ENCODE assay signal across 25 mouse cellular contexts in genomic region chr14:68922035-68922434, GRCm38 (mm10).
DNase-seq lines count a peak whose midpoint lies in the region; ATAC-seq and TF ChIP-seq lines count a peak whose summit lies in the region.
"Had no signal": no experiment of that assay in that cellular context is flagged by ENCODE, and none has a peak within 500 bp of the region (broad histone marks: within the 10 kb centered on the region; RNA-seq: fewer than 3 reads in every experiment).

No protein-coding gene starts in this region.

- WGBS in neural tube, embryonic 15.5 days: 40% methylated on average over 2 of the region's 2 CpGs
- 58% methylated on average over 2 of the region's 2 CpGs for WGBS in hindbrain, embryonic 11.5 days
- 15% methylated on average over 2 of the region's 2 CpGs for WGBS in thymus, adult 2 months

- 0 out of 2 replicates have a peak overlapping the region, but pooled peaks have one; percentile 15 for H3K27ac ChIP-seq in neural tube, embryonic 15.5 days (replicated peaks)
- H3K27ac ChIP-seq in hindbrain, embryonic 11.5 days (ENCODE audit: low read depth, low read length): no peak overlapping the region
- H3K27ac ChIP-seq in thymus, adult 2 months (ENCODE audit: control insufficient read depth, insufficient read depth, low read length): no peak overlapping the region
- H3K27ac ChIP-seq: forebrain, embryonic 10.5 days; gastrocnemius, adult 2 months; heart, embryonic 15.5 days; hindbrain, embryonic 12.5 days had no signal

- ATAC-seq in neural tube, embryonic 15.5 days (ENCODE audit: low FRiP score): no peak
- ATAC-seq in hematopoietic stem cell, adult 5-6 weeks (replicated peaks in 1 of 2; ENCODE audit: insufficient read depth in 1 of 2, low FRiP score in 2 of 2, low TSS enrichment in 1 of 2, low read depth in 1 of 2, poor library complexity in 2 of 2, severe bottlenecking in 2 of 2): peak; percentile 66 to 74
- ATAC-seq in hindbrain, embryonic 11.5 days (ENCODE audit: low FRiP score): no peak
- ATAC-seq: Patski had no signal

- H3K36me3 ChIP-seq in neural tube, embryonic 15.5 days: no peaks in the 10 kb centered on the region
- H3K36me3 ChIP-seq in hindbrain, embryonic 11.5 days (ENCODE audit: control insufficient read depth, insufficient read depth, low read length): no peaks in the 10 kb centered on the region
- H3K36me3 ChIP-seq in thymus, adult 2 months (ENCODE audit: control insufficient read depth, insufficient read depth, low read length): no peaks in the 10 kb centered on the region
- H3K36me3 ChIP-seq: forebrain, embryonic 10.5 days; G1E; heart, embryonic 12.5 days; heart, embryonic 15.5 days; hindbrain, embryonic 12.5 days; hindbrain, embryonic 15.5 days had no signal

- peaks cover 14% of the 10 kb centered on the region for H3K4me1 ChIP-seq in neural tube, embryonic 15.5 days
- H3K4me1 ChIP-seq in hindbrain, embryonic 11.5 days (replicated peaks; ENCODE audit: control insufficient read depth, insufficient read depth, low read length): no peaks in the 10 kb centered on the region
- H3K4me1 ChIP-seq in thymus, adult 2 months (replicated peaks; ENCODE audit: control insufficient read depth, insufficient read depth, low read length): no peaks in the 10 kb centered on the region

- no peak for DNase-seq in neural tube, embryonic 10.5 days (ENCODE audit: extremely low spot score, low spot score)
- DNase-seq in B cell, adult 2 months: peak; percentile 12 to 13
- no peak for DNase-seq in hindbrain, embryonic 11.5 days (ENCODE audit: low spot score)
- DNase-seq in thymus, adult 2 months: no peak
- DNase-seq in gastrocnemius, postnatal 10 days: no peak
- DNase-seq: adrenal gland, postnatal 10 days; adrenal gland, postnatal 36 days; cerebellum, adult 18-20 months; cerebellum, adult 9-10 months; cerebellum, postnatal 14 days; gastrocnemius, adult 2 months; gastrocnemius, postnatal 25 days; heart, adult 18-20 months; heart, postnatal 10 days; heart, postnatal 36 days had no signal

- TF ChIP-seq POLR2A in thymus, adult 2 months (IDR thresholded peaks at IDR 0.05; ENCODE audit: control insufficient read depth, extremely low read depth, insufficient read depth, low read length, poor library complexity): no peak

- no peaks in the 10 kb centered on the region for H3K9me3 ChIP-seq in neural tube, embryonic 15.5 days (replicated peaks)
- no peaks in the 10 kb centered on the region for H3K9me3 ChIP-seq in hindbrain, embryonic 11.5 days (ENCODE audit: control insufficient read depth, low read length)
- H3K9me3 ChIP-seq: forebrain, embryonic 10.5 days; forebrain, embryonic 13.5 days; heart, embryonic 12.5 days; heart, embryonic 15.5 days; hindbrain, embryonic 12.5 days; hindbrain, embryonic 15.5 days had no signal

- no peak overlapping the region for H3K9ac ChIP-seq in neural tube, embryonic 15.5 days (replicated peaks)
- H3K9ac ChIP-seq in hindbrain, embryonic 11.5 days (ENCODE audit: low read depth, low read length): no peak overlapping the region
- H3K9ac ChIP-seq: forebrain, embryonic 13.5 days; heart, embryonic 12.5 days; heart, embryonic 15.5 days; hindbrain, embryonic 12.5 days; hindbrain, embryonic 15.5 days had no signal

- no peak for TF ChIP-seq CTCF in thymus, adult 2 months (IDR thresholded peaks at IDR 0.05; ENCODE audit: borderline replicate concordance, control insufficient read depth, extremely low read depth, insufficient read depth, low read length, poor library complexity)

- no peak overlapping the region for H3K4me2 ChIP-seq in neural tube, embryonic 15.5 days
- H3K4me2 ChIP-seq in hindbrain, embryonic 11.5 days (replicated peaks; ENCODE audit: low read depth, low read length): no peak overlapping the region
- H3K4me2 ChIP-seq: forebrain, embryonic 13.5 days; heart, embryonic 12.5 days; heart, embryonic 15.5 days; hindbrain, embryonic 12.5 days; hindbrain, embryonic 15.5 days had no signal

- no peaks in the 10 kb centered on the region for H3K27me3 ChIP-seq in neural tube, embryonic 15.5 days (replicated peaks)
- H3K27me3 ChIP-seq in hindbrain, embryonic 11.5 days (ENCODE audit: control insufficient read depth, insufficient read depth, low read length): no peaks in the 10 kb centered on the region
- no peaks in the 10 kb centered on the region for H3K27me3 ChIP-seq in thymus, adult 2 months (ENCODE audit: control insufficient read depth, insufficient read depth, low read length)
- H3K27me3 ChIP-seq: forebrain, embryonic 13.5 days; heart, embryonic 12.5 days; heart, embryonic 15.5 days; hindbrain, embryonic 12.5 days; hindbrain, embryonic 15.5 days; Patski had no signal

- H3K4me3 ChIP-seq in neural tube, embryonic 15.5 days (replicated peaks): no peak overlapping the region
- no peak overlapping the region for H3K4me3 ChIP-seq in hindbrain, embryonic 11.5 days (ENCODE audit: low read depth, low read length)
- H3K4me3 ChIP-seq in thymus, adult 2 months (ENCODE audit: control insufficient read depth, insufficient read depth, low read length): no peak overlapping the region
- H3K4me3 ChIP-seq: forebrain, embryonic 10.5 days; forebrain, embryonic 13.5 days; gastrocnemius, adult 2 months; heart, embryonic 12.5 days; heart, embryonic 15.5 days; hindbrain, embryonic 12.5 days; hindbrain, embryonic 15.5 days had no signal

Comparison
In these comparisons a context has a peak if more than half of its experiments do, and no peak if none do; other contexts are left out.
1. ATAC-seq: peak in hematopoietic stem cell, adult 5-6 weeks (2 of 2); none in neural tube, embryonic 15.5 days (single experiment) and hindbrain, embryonic 11.5 days (single experiment).
2. DNase-seq: peak in B cell, adult 2 months (2 of 2); none in neural tube, embryonic 10.5 days (single experiment), hindbrain, embryonic 11.5 days (single experiment), thymus, adult 2 months (single experiment) and gastrocnemius, postnatal 10 days (single experiment).